Mouse (Mus musculus) T-helper 1 cell (primary cell): ENCODE measurements around the gene Pirb.

Source experiments
- in situ Hi-C: fragments of 300-600 bp; cut with MboI, MseI; formaldehyde crosslinking; loops from one replicate; pipeline ENCODE4 v1.15.1; 2025; ENCODE audit warnings: high pct_unique_total_duplicates

Gene Pirb

GRCm38 (mm10) chr7:3692987-3693808 lies 27.0 kb downstream of the Pirb start, which contains the start of gene Mboat7:
TSS of gene Mboat7 (minus strand) at chr7:3693523.
- in situ Hi-C loops, result no loop called here

GRCm38 (mm10) chr7:3692382-3692986 lies 27.7 kb downstream of the Pirb start, which contains the start of gene Tsen34:
TSS of gene Tsen34 (plus strand) at chr7:3692863.
- in situ Hi-C loops, result no loop called here

GRCm38 (mm10) chr7:3691919-3692318 lies 28.3 kb downstream of the Pirb start:
- in situ Hi-C loops, result no loop called here

DNA sequence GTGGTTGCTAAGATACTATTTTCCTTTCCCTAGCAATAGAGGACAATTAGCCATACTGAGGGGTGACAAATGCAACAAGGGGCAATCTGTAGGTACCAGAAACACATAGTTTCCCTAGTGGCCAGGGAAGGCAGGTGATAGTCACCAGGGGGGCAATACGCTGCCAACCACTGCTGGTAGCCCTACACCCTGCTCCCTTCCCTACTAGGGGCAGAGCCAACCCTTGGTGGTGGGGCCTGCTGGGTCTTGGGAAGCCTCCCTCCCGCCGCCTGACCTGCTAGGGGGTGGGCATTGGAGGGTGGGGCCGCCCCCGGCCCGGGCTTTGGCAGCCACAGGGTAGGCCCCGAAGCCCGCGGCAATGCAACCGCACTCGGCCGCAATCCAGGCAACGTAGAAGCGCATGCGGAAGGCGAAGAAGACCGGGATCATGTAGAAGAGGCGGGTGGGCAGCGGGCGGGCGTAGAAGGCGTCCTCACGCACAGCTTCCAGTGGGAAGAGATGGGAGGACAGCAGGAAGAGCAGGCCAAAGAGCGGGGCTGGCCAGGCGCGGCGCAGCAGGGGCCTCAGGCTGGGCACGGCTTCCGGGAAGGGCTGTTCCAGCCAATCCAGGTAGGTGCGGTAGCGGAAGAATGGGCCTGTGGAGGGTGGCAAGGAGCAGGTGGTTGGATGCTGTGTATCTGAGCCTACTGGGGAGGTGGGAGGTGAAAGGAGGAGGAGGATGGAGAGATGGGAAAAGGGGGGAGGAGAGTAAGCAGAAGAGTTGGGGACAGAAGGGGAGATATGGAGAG lies 34.6 kb downstream of the Pirb start:
- in situ Hi-C loops, result no loop called here

- in situ Hi-C loops, result no loop called here
Observed at GRCm38 (mm10) chr7:3684698-3685097, 35.5 kb downstream of the Pirb start.

- in situ Hi-C loops, result no loop called here
Observed at GRCm38 (mm10) chr7:3683908-3684550, 36.2 kb downstream of the Pirb start.

DNA sequence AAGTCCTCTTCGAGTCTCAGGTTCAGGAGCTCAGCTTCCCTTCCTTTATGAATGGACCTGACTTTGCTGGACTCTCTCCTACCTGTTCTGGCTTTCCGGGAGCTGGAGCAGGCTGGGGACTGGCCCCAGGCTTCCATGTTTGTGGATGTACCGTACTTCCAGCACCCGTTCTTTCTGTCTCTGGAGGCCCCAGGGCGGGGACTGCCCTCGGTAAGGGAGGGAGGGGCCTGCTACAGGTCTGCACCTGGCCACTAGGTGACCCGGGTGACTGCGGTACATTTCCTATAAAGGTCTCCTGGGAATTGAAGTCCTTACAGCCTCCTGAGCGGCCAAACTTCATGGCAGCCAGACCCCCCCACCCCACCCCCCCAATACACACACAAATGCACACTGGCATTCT lies 42.8 kb downstream of the Pirb start, which contains the start of gene Tmc4:
Gene Tmc4 (minus strand): TSS at position 212 of the 400 bp plus-strand sequence.
- in situ Hi-C loops, result no loop called here

GRCm38 (mm10) chr7:3676371-3676770 lies 43.8 kb downstream of the Pirb start:
- in situ Hi-C loops, result no loop called here

GRCm38 (mm10) chr7:3675228-3675548 lies 45.0 kb downstream of the Pirb start:
- in situ Hi-C loops, result no loop called here

GRCm38 (mm10) chr7:3674507-3675227 lies 45.5 kb downstream of the Pirb start:
- in situ Hi-C loops, result no loop called here

DNA sequence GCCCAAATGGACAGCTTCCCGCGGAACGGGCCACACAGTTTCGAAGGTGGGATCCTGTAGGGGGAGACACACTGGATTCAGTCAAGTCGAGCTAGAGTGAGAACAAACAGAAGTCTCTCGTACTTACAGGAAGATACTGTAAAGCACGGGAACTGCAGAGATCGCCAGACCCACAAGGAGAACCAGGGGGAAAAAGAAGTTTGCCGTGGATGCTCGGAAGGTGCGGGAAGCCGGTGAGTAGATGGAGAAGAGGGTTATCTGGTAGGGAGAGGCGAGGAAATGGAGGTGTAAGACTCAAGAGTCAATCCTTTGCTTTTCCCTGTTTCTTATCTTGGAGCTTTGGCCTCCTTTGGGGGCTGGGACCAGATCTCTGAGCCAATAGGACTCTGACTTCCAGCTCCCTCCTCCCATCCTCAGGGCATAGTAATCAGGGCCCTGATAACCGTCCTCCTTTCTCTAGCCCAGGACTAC lies 53.2 kb downstream of the Pirb start:
- in situ Hi-C loops, result no loop called here

DNA sequence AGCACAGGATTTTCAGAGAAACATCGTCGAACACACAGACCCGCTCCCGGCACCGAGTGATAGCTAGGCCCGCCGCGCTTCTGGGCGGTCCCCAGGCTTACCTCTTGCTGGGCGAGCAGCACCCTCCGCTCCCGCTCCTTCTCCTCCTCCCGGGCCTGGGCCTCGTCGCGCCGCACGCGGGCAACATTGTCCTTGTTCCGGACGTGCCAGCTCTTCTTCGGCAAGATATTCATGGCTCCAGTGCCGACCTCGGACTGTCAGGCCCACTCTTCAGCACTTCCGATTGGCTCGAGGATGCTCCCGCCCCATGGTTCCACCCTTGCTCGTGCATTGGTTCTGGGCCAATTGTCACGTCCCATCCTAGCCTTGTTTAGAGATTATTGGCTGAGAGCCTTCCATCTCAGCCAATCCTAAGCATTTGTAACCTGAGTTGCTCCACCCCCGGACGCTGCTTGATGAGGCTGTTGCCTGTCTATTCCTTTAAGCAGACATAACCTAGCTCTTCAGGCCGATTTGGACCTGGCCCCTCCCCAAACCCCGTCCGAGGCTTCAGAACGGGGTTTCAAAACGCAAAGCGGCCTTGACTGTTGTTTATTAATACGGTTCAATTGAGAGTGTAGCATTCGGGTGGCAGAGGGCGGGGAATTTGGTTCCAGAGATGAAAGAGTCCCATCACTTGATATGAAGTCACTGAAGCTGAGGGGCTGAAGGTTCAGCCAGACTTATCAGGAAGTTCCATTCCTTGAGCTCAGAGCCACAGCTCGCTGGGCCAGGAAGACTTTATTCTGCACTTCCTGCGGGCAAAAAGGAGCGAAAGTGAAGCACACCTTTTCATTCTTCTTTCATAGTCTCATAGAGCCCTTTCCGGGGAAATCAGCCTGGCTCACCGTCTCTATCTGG lies 54.7 kb downstream of the Pirb start, which contains the start of gene Leng1:
Gene Leng1 (minus strand): TSS at position 626 of the 900 bp plus-strand sequence.
- in situ Hi-C loops, result no loop called here

DNA sequence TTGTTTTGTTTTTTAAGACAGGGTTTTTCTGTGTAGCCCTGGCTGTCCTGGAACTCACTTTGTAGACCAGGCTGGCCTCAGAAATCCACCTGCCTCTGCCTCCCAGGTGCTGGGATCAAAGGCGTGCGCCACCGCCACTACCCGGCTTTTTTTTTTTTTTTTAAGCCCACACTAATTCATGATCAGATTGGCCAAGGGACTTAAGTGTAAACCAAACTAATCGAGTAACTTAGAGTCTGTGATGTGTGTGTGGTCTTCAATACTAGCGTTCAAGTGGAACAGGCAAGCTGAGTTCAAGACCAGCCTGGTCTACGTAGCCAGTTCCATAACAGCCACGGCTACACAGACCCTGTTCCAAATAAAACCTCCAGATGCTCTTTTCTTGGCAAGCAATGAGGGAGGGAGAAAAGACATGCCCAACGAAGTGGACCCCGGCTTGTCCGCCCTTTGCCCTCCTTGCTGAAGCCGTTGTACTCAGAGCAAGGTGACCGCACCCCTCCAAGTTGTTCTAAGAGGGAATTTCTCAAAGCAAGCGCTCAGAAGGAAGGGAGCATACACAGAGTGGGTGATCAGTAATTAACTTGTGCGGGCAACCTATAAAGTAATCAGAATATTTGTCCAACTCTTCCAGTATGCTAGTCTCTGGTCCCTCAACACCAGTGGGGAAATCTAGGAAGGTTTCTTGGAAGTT lies 55.5 kb downstream of the Pirb start:
- in situ Hi-C loops, result no loop called here
